ENCODE assay signal across 8 mouse cellular contexts in genomic region chr15:79834130-79834880, GRCm38 (mm10). TPM values are rescaled to one million over a fixed set of nuclear protein-coding genes. Genes with fewer than 3 reads are reported as not detected.
DNase-seq lines count a peak whose midpoint lies in the region; ATAC-seq and TF ChIP-seq lines count a peak whose summit lies in the region.

Npcd (minus strand) TSS chr15:79834237.
Cbx6 (minus strand) TSS chr15:79834688.

- ATAC-seq in erythroblast, adult 5-6 weeks (replicated peaks; ENCODE audit: low FRiP score, poor library complexity, severe bottlenecking) = peak; percentile 59
- peak; percentile 83 for ATAC-seq in heart, embryonic 11.5 days (replicated peaks; ENCODE audit: insufficient number of reproducible peaks, low FRiP score, low TSS enrichment)
- peak; percentile 91 for ATAC-seq in kidney, embryonic 15.5 days (replicated peaks; ENCODE audit: low FRiP score)

- H3K36me3 ChIP-seq in heart, embryonic 11.5 days (ENCODE audit: control insufficient read depth, insufficient read depth, low read length) = no peaks in the 10 kb centered on the region
- H3K36me3 ChIP-seq in kidney, embryonic 15.5 days = peaks cover 11% of the 10 kb centered on the region
- H3K36me3 ChIP-seq in myocyte (ENCODE audit: control insufficient read depth, insufficient read depth) = no peaks in the 10 kb centered on the region

- peak; percentile 90 for TF ChIP-seq POLR2A in myocyte (IDR thresholded peaks at IDR 0.05; ENCODE audit: insufficient read length, low read depth)

- H3K27me3 ChIP-seq in heart, embryonic 11.5 days (ENCODE audit: control insufficient read depth, insufficient read depth, low read length) = no peaks in the 10 kb centered on the region
- no peaks in the 10 kb centered on the region for H3K27me3 ChIP-seq in kidney, embryonic 15.5 days
- no peaks in the 10 kb centered on the region for H3K27me3 ChIP-seq in myocyte (ENCODE audit: control insufficient read depth, insufficient read depth, insufficient read length)

- WGBS in heart, embryonic 11.5 days (ENCODE audit: insufficient replicate concordance) = 2% methylated on average over 57 of the region's 58 CpGs
- WGBS in kidney, embryonic 15.5 days = under 1% methylated on average over 58 of the region's 58 CpGs

- peak within 1 kb of the TSS; percentile 82 for H3K4me2 ChIP-seq in heart, embryonic 11.5 days
- peak within 1 kb of the TSS; percentile 90 for H3K4me2 ChIP-seq in kidney, embryonic 15.5 days
- H3K4me2 ChIP-seq in myocyte (ENCODE audit: low read depth) = peak within 1 kb of the TSS; percentile 83

- H3K27ac ChIP-seq in heart, embryonic 11.5 days (ENCODE audit: low read depth, low read length) = peak within 1 kb of the TSS; percentile 80
- H3K27ac ChIP-seq in kidney, embryonic 15.5 days = peak within 1 kb of the TSS; percentile 96

- DNase-seq in CD4-positive helper T cell, adult 2 months (ENCODE audit: low read depth, low spot score) = peak; percentile 90
- DNase-seq in brain, adult 2 months (ENCODE audit: low read depth, low spot score) = peak; percentile 98
- DNase-seq in liver = peak; percentile 89
- DNase-seq in spleen, postnatal 4 days (ENCODE audit: low spot score in 2 of 2) = peak; percentile 81 to 89

- H3K4me1 ChIP-seq in heart, embryonic 11.5 days (ENCODE audit: control insufficient read depth, insufficient read depth, low read length) = peaks cover 18% of the 10 kb centered on the region
- peaks cover 50% of the 10 kb centered on the region for H3K4me1 ChIP-seq in kidney, embryonic 15.5 days

- H3K4me3 ChIP-seq in heart, embryonic 11.5 days (ENCODE audit: low read depth, low read length) = peak within 1 kb of the TSS; percentile 87
- peak within 1 kb of the TSS; percentile 86 for H3K4me3 ChIP-seq in kidney, embryonic 15.5 days (replicated peaks)
- H3K4me3 ChIP-seq in myocyte = peak within 1 kb of the TSS; percentile 74

- peak within 1 kb of the TSS; percentile 90 for H3K9ac ChIP-seq in heart, embryonic 11.5 days (ENCODE audit: low read depth, low read length)
- peak within 1 kb of the TSS; percentile 83 for H3K9ac ChIP-seq in kidney, embryonic 15.5 days

- peaks cover 15% of the 10 kb centered on the region for H3K79me2 ChIP-seq in myocyte (ENCODE audit: control insufficient read depth, insufficient read depth)

- H3ac ChIP-seq in myocyte (ENCODE audit: control insufficient read depth, insufficient read length) = peak within 1 kb of the TSS; percentile 63

- H3K9me3 ChIP-seq in heart, embryonic 11.5 days (replicated peaks; ENCODE audit: control insufficient read depth, low read length) = no peaks in the 10 kb centered on the region
- H3K9me3 ChIP-seq in kidney, embryonic 15.5 days (replicated peaks) = no peaks in the 10 kb centered on the region

TF ChIP-seq in myocyte, 11 proteins besides CTCF, POLR2A, EP300 and RAD21:
- TF ChIP-seq MYOG (IDR thresholded peaks at IDR 0.05; ENCODE audit: control insufficient read depth in 1 of 3, insufficient read depth in 1 of 3, insufficient read length in 2 of 3, low read depth in 2 of 3) (peak in 1 of 3 experiments; percentile 25), MAX (IDR thresholded peaks at IDR 0.05; ENCODE audit: low read depth) (no peak), TCF3 (IDR thresholded peaks at IDR 0.05; ENCODE audit: insufficient read length, low read depth) (no peak), TCF12 (IDR thresholded peaks at IDR 0.05; ENCODE audit: insufficient read depth, poor library complexity, severe bottlenecking) (no peak), SRF (IDR thresholded peaks at IDR 0.05; ENCODE audit: control insufficient read depth, insufficient read length, low read depth) (no peak), POLR2AphosphoS2 (IDR thresholded peaks at IDR 0.05; ENCODE audit: insufficient read length, low read depth) (peak; percentile 86), USF1 (IDR thresholded peaks at IDR 0.05; ENCODE audit: low read depth) (peak; percentile 92), MYOD1 (IDR thresholded peaks at IDR 0.05; ENCODE audit: control insufficient read depth in 1 of 3, insufficient read length in 2 of 3, low read depth in 2 of 3) (peak in 1 of 3 experiments; percentile 43), E2F4 (IDR thresholded peaks at IDR 0.05; ENCODE audit: insufficient read depth) (no peak)

RNA-seq across cellular contexts. Expression of gene Npcd, which starts in this region (rescaled TPM):
- not detected in 2 replicates for total RNA-seq in erythroblast, adult 5-6 weeks (2015; ENCODE audit: low replicate concordance)
- 0.34 TPM in 1 of 2 replicates, not detected in the other for total RNA-seq in erythroblast, adult 5-6 weeks (2017; ENCODE audit: low replicate concordance)
- 0.64 TPM in 1 of 2 replicates, not detected in the other for polyA plus RNA-seq in heart, embryonic 11.5 days (2014; fragmentation: Nextera tagmentation; extraction: Ambion mirVana)
- not detected in 2 replicates for polyA plus RNA-seq in kidney, embryonic 15.5 days (2015; fragmentation: Nextera tagmentation; extraction: Ambion mirVana)
- polyA plus RNA-seq in myocyte (2012; fragmentation: generic; extraction: Trizol) = 3.2 TPM

RNA-seq across cellular contexts. Expression of gene Cbx6, which starts in this region (rescaled TPM):
- 2.7 and 4.0 TPM in 2 replicates for total RNA-seq in erythroblast, adult 5-6 weeks (2015; ENCODE audit: low replicate concordance)
- total RNA-seq in erythroblast, adult 5-6 weeks (2017; ENCODE audit: low replicate concordance) = 6.6 and 8.1 TPM in 2 replicates
- 15.7 and 17.4 TPM in 2 replicates for polyA plus RNA-seq in heart, embryonic 11.5 days (2014; fragmentation: Nextera tagmentation; extraction: Ambion mirVana)
- 45.5 and 50.4 TPM in 2 replicates for polyA plus RNA-seq in kidney, embryonic 15.5 days (2015; fragmentation: Nextera tagmentation; extraction: Ambion mirVana)
- 26.1 TPM for polyA plus RNA-seq in myocyte (2012; fragmentation: generic; extraction: Trizol)

Comparison
In these comparisons a context has a peak if more than half of its experiments do, and no peak if none do; other contexts are left out.
1. Peak in every context shown above with its lines: DNase-seq, ATAC-seq, H3K4me3 ChIP-seq and H3K27ac ChIP-seq.